Mouse (Mus musculus) adrenal gland (tissue): ENCODE data around the gene Pnpla2.

Experiments
- intact Hi-C: fragments of 180-260 bp; cut with DNase I; formaldehyde crosslinking; loops from one replicate; pipeline ENCODE4 v1.15.1; 2025
- long read RNA-seq, 2 experiments: library from polyadenylated mRNA; unstranded; transcript quantifications; one replicate each; pipeline ENCODE4 v2.0.0; 2020; ENCODE audit warnings: borderline replicate concordance in 1 of 2; ENCODE audit not compliant: insufficient replicate concordance in 1 of 2

The Pnpla2 gene
- long read RNA-seq, experiment 1, transcript Pnpla2-203 (9 exons, 2,625 nt) = major isoform, 38 of 51 reads
- long read RNA-seq, experiment 1, partial matches to known transcripts = 8 of 51 reads
- long read RNA-seq, experiment 1, other reads (novel, unspliced or antisense) = 4 of 51 reads
- long read RNA-seq, experiment 2, transcript Pnpla2-203 (9 exons, 2,625 nt) = major isoform, 38 of 63 reads
- long read RNA-seq, experiment 2, partial matches to known transcripts = 21 of 63 reads
- long read RNA-seq, experiment 2, other reads (novel, unspliced or antisense) = 4 of 63 reads

GRCm38 (mm10) chr7:141454967-141455551 is at the start of gene Pnpla2:
Gene Pnpla2 (plus strand): TSS chr7:141455198.
- intact Hi-C loops = loop anchor here (5.0 kb wide), 1 partner anchor 43 kb away; the partner anchor contains the start of gene Gatd1

GRCm38 (mm10) chr7:141405466-141405865 is 49.5 kb upstream of the Pnpla2 start:
- intact Hi-C loops = loop anchor here (5.0 kb wide), 1 partner anchor 122 kb away; no protein-coding TSS in a partner anchor

- intact Hi-C loops = loop anchor here (5.0 kb wide), 1 partner anchor 120 kb away; no protein-coding TSS in a partner anchor
Measured at GRCm38 (mm10) chr7:141407670-141408069, 47.3 kb upstream of the Pnpla2 start.

- intact Hi-C loops = loop anchor here (1.0 to 5.0 kb wide), 2 partner anchors 28 to 118 kb away; partner anchors contain the start of gene Slc25a22
Measured at GRCm38 (mm10) chr7:141408833-141409232, 46.2 kb upstream of the Pnpla2 start.

- intact Hi-C loops = loop anchor here (5.0 kb wide), 1 partner anchor 47 kb away; the partner anchor contains the start of gene Pnpla2
Measured at GRCm38 (mm10) chr7:141410631-141411030, 44.4 kb upstream of the Pnpla2 start.

GRCm38 (mm10) chr7:141411667-141412066 is 43.3 kb upstream of the Pnpla2 start:
- intact Hi-C loops = loop anchor here (5.0 kb wide), 1 partner anchor 46 kb away; the partner anchor contains the start of gene Pnpla2

- intact Hi-C loops = loop anchor here (5.0 kb wide), 1 partner anchor 44 kb away; the partner anchor contains the start of gene Pnpla2
Measured at GRCm38 (mm10) chr7:141413331-141413730, 41.7 kb upstream of the Pnpla2 start.

- intact Hi-C loops = loop anchor here (5.0 kb wide), 1 partner anchor 43 kb away; the partner anchor contains the start of gene Pnpla2
Measured at GRCm38 (mm10) chr7:141413809-141414584, 41.0 kb upstream of the Pnpla2 start, which contains the start of gene Gatd1. Gene Gatd1 (minus strand): TSS chr7:141414136.

GRCm38 (mm10) chr7:141416144-141416841 is 38.7 kb upstream of the Pnpla2 start:
- intact Hi-C loops = no loop called here

- intact Hi-C loops = no loop called here
Measured at GRCm38 (mm10) chr7:141417731-141418681, 37.0 kb upstream of the Pnpla2 start.

- intact Hi-C loops = no loop called here
Measured at GRCm38 (mm10) chr7:141418970-141419369, 36.0 kb upstream of the Pnpla2 start.

GRCm38 (mm10) chr7:141420030-141420702 is 34.8 kb upstream of the Pnpla2 start:
- intact Hi-C loops = no loop called here

GRCm38 (mm10) chr7:141423811-141424210 is 31.2 kb upstream of the Pnpla2 start:
- intact Hi-C loops = no loop called here

GRCm38 (mm10) chr7:141426948-141427730 is 27.9 kb upstream of the Pnpla2 start:
- intact Hi-C loops = no loop called here

- intact Hi-C loops = no loop called here
Measured at GRCm38 (mm10) chr7:141428701-141429100, 26.3 kb upstream of the Pnpla2 start.

GRCm38 (mm10) chr7:141429310-141429709 is 25.7 kb upstream of the Pnpla2 start, which contains the start of gene Cend1:
Gene Cend1 (minus strand): TSS chr7:141429491.
- intact Hi-C loops = no loop called here

GRCm38 (mm10) chr7:141429840-141430584 is 25.0 kb upstream of the Pnpla2 start:
- intact Hi-C loops = no loop called here
